Mouse (Mus musculus) spleen, adult 2 months (tissue): Measurements from ENCODE around the gene Hcrt.

Experiments used
- CTCF ChIP-seq: fragments of 200-500 bp; IDR thresholded peaks from 2 replicates; pipeline ENCODE4 v1.5.1; 2011; ENCODE audit warnings: mild to moderate bottlenecking, inconsistent platforms; ENCODE audit not compliant: insufficient read depth, insufficient read length, insufficient replicate concordance; ENCODE audit errors: extremely low read depth
- POLR2A ChIP-seq: fragments of 200-500 bp; IDR thresholded peaks from 2 replicates; pipeline ENCODE4 v1.6.1; 2011; ENCODE audit warnings: low read depth, low read length, inconsistent platforms

- TF ChIP-seq CTCF, result no peak
- no peak for TF ChIP-seq POLR2A
Observed at GRCm38 (mm10) chr11:100774261-100774660, 11.5 kb upstream of the Hcrt start.
